8 mouse cellular contexts compared by ENCODE assay signal in the genomic region with DNA sequence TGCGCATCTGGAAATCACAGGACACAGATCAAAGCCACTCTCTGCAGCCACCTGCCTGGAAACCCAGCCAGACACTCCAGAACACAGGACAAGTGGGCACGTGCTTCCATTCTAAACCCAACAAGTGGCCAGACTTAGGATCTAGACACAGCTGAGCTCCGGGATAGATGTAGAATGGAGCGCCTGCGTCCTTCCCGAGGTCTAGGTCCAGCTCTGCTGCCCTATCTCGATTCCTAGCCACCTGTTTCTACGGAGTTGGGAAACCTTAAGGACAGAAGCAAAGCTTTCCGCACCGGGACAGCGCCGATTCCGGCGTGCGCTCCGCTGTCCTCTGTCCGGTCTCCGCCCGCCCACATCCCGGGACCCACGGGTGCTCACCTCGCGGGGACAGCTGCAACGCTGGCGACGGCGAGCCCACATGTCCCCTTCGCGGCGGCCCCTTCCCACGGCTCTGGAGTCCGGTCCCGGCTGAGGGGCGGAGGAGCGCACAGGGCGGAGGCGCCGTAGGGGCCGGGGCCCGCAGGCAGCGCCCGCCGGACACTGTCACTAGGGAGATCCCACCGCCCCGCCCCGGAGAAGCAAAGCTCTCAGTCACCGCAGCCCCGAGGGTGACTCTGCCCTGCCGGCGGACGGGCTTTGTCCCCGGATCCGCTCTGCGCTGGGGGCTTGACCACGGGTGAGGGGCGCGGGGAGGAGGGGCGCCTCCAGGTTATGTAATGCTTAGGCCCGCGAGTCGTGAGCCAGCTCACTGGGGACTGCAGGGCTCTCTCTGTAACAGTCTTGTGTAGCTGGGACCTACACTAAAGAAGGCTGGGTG. TPM values are rescaled to one million over a fixed set of nuclear protein-coding genes. Genes with fewer than 3 reads are reported as not detected.
A peak's percentile ranks its signal among the peaks of the same experiment; 100 is the strongest.
DNase-seq lines count a peak whose midpoint lies in the region; ATAC-seq and TF ChIP-seq lines count a peak whose summit lies in the region.

TSS of gene Slc16a12 (minus strand) at position 602 of the 817 bp plus-strand sequence.

- intact Hi-C loops in heart, adult 2 months (cut with DNase I) = no loop called here

- no peaks in the 10 kb centered on the region for H3K36me3 ChIP-seq in heart, adult 2 months (ENCODE audit: control insufficient read depth, insufficient read depth, low read length)
- H3K36me3 ChIP-seq in kidney, adult 2 months (ENCODE audit: control insufficient read depth, insufficient read depth, low read length) = no peaks in the 10 kb centered on the region
- H3K36me3 ChIP-seq in liver, postnatal 0 days (replicated peaks; ENCODE audit: insufficient read depth, low read length) = no peaks in the 10 kb centered on the region
- H3K36me3 ChIP-seq in neural tube, embryonic 14.5 days (ENCODE audit: control insufficient read depth, insufficient read depth, low read length) = no peaks in the 10 kb centered on the region

- H3K27me3 ChIP-seq in heart, adult 2 months (ENCODE audit: control insufficient read depth, insufficient read depth, low read length) = peaks cover 5% of the 10 kb centered on the region
- H3K27me3 ChIP-seq in kidney, adult 2 months (replicated peaks; ENCODE audit: control insufficient read depth, insufficient read depth, low read length) = no peaks in the 10 kb centered on the region
- H3K27me3 ChIP-seq in liver, postnatal 0 days (ENCODE audit: insufficient read depth, low read length) = no peaks in the 10 kb centered on the region
- H3K27me3 ChIP-seq in neural tube, embryonic 14.5 days (ENCODE audit: control insufficient read depth, insufficient read depth, low read length) = peaks cover 7% of the 10 kb centered on the region

- no peak for TF ChIP-seq POLR2A in heart, adult 2 months (IDR thresholded peaks at IDR 0.05; ENCODE audit: insufficient read depth, low read depth, low read length)
- TF ChIP-seq POLR2A in kidney, adult 2 months (IDR thresholded peaks at IDR 0.05; ENCODE audit: low read depth, low read length) = no peak

- no peaks in the 10 kb centered on the region; the same call in 1 of the 2 replicates for H3K4me1 ChIP-seq in heart, adult 2 months (ENCODE audit: control insufficient read depth, insufficient read depth, low read length)
- H3K4me1 ChIP-seq in kidney, adult 2 months (ENCODE audit: control insufficient read depth, insufficient read depth, low read length) = peaks cover 6% of the 10 kb centered on the region; the same call in 1 of the 2 replicates
- no peaks in the 10 kb centered on the region for H3K4me1 ChIP-seq in liver, postnatal 0 days (ENCODE audit: insufficient read depth)
- 0 out of 2 replicates have a peak, but pooled peaks cover 4% of the 10 kb centered on the region for H3K4me1 ChIP-seq in neural tube, embryonic 14.5 days (ENCODE audit: control insufficient read depth, insufficient read depth, low read length)

- no peaks in the 10 kb centered on the region for H3K79me2 ChIP-seq in heart, adult 2 months (replicated peaks; ENCODE audit: control insufficient read depth, insufficient read depth, low read length)

- peak within 1 kb of the TSS; percentile 64 for H3K27ac ChIP-seq in heart, adult 2 months
- H3K27ac ChIP-seq in kidney, adult 2 months (ENCODE audit: insufficient read depth, low read depth, low read length) = peak within 1 kb of the TSS; percentile 85
- H3K27ac ChIP-seq in liver, postnatal 0 days (ENCODE audit: low read depth) = peak within 1 kb of the TSS; percentile 93
- H3K27ac ChIP-seq in neural tube, embryonic 14.5 days (ENCODE audit: low read depth, low read length) = no peak within 1 kb of the TSS

- peak within 1 kb of the TSS; percentile 85 for H3K9ac ChIP-seq in heart, adult 2 months (ENCODE audit: low read depth, low read length)
- peak within 1 kb of the TSS; percentile 70 for H3K9ac ChIP-seq in liver, postnatal 0 days (replicated peaks)
- peak within 1 kb of the TSS; percentile 49 for H3K9ac ChIP-seq in neural tube, embryonic 14.5 days (replicated peaks; ENCODE audit: low read depth, low read length)

- no peak for TF ChIP-seq CTCF in heart, adult 2 months (IDR thresholded peaks at IDR 0.05)
- no peak for TF ChIP-seq CTCF in kidney, adult 2 months (conservative IDR thresholded peaks at IDR 0.05; ENCODE audit: insufficient read depth, insufficient read length, low read depth, low read length)
- no peak for TF ChIP-seq CTCF in liver, postnatal 0 days (IDR thresholded peaks at IDR 0.05; ENCODE audit: low read depth)

- 2% methylated on average over 61 of the region's 61 CpGs for WGBS in heart, adult 2 months
- WGBS in kidney, adult 2 months = 1% methylated on average over 61 of the region's 61 CpGs
- WGBS in liver, postnatal 0 days (ENCODE audit: insufficient replicate concordance) = 2% methylated on average over 32 of the region's 61 CpGs
- WGBS in neural tube, embryonic 14.5 days = 1% methylated on average over 53 of the region's 61 CpGs

- peak within 1 kb of the TSS; percentile 78 for H3K4me2 ChIP-seq in liver, postnatal 0 days (ENCODE audit: low read depth, low read length)
- peak within 1 kb of the TSS; percentile 100 for H3K4me2 ChIP-seq in neural tube, embryonic 14.5 days (ENCODE audit: low read depth, low read length)

- TF ChIP-seq EP300 in heart, adult 2 months (IDR thresholded peaks at IDR 0.05; ENCODE audit: insufficient read depth, low read depth, low read length) = 0 out of 2 replicates have a peak, but pooled peaks have one; percentile 13
- TF ChIP-seq EP300 in liver, postnatal 0 days (IDR thresholded peaks at IDR 0.05; ENCODE audit: low read depth) = no peak

- DNase-seq in layer of hippocampus, postnatal 36 days = peak; percentile 2 to 4
- no peak for DNase-seq in layer of hippocampus, postnatal 14 days (ENCODE audit: low spot score in 2 of 2)
- peak; percentile 55 for DNase-seq in embryo, embryonic 10.5 days (ENCODE audit: low spot score)
- DNase-seq in heart, adult 2 months = peak; percentile 47 to 56
- peak; percentile 71 for DNase-seq in kidney, adult 2 months
- DNase-seq in liver, postnatal 0 days = peak; percentile 61
- no peak for DNase-seq in spleen, adult 12 weeks (ENCODE audit: low spot score)

- H3K9me3 ChIP-seq in liver, postnatal 0 days (ENCODE audit: low read length) = no peaks in the 10 kb centered on the region
- H3K9me3 ChIP-seq in neural tube, embryonic 14.5 days (ENCODE audit: control insufficient read depth, low read length) = no peaks in the 10 kb centered on the region

- H3K4me3 ChIP-seq in heart, adult 2 months = peak within 1 kb of the TSS; percentile 63
- peak within 1 kb of the TSS; percentile 61 for H3K4me3 ChIP-seq in kidney, adult 2 months (ENCODE audit: insufficient read depth, low read depth, low read length)
- peak within 1 kb of the TSS; percentile 58 for H3K4me3 ChIP-seq in liver, postnatal 0 days (ENCODE audit: low read depth, low read length)
- H3K4me3 ChIP-seq in neural tube, embryonic 14.5 days (ENCODE audit: low read depth, low read length) = peak within 1 kb of the TSS; percentile 59

- ATAC-seq in liver, postnatal 0 days = peak; percentile 70
- ATAC-seq in neural tube, embryonic 14.5 days (ENCODE audit: low read depth) = peak; percentile 87

RNA-seq across cellular contexts. Expression of gene Slc16a12, which starts in this region (rescaled TPM):
- 1 to 10 TPM in 1 of 2 experiments, under 1 TPM in 1; 0.97 to 1.4 TPM for total RNA-seq in layer of hippocampus, postnatal 36 days (2021)
- total RNA-seq in layer of hippocampus, postnatal 14 days (2021) = 1 to 10 TPM; 2.5 to 2.8 TPM
- total RNA-seq in heart, adult 2 months (2021) = 1 to 10 TPM; 2.0 to 2.7 TPM
- polyA plus RNA-seq in heart, adult 2 months (2012; rRNA removed) = 1.7 and 3.3 TPM in 2 replicates
- polyA plus RNA-seq in kidney, adult 2 months (2012; rRNA removed) = 59.6 and 61.4 TPM in 2 replicates
- 17.1 and 22.6 TPM in 2 replicates for polyA plus RNA-seq in liver, postnatal 0 days (2015; fragmentation: Nextera tagmentation; extraction: Ambion mirVana)
- 0.88 and 2.8 TPM in 2 replicates for polyA plus RNA-seq in neural tube, embryonic 14.5 days (2014; fragmentation: Nextera tagmentation; extraction: Ambion mirVana)

Comparison
In these comparisons a context has a peak if more than half of its experiments do, and no peak if none do; other contexts are left out.
1. DNase-seq: peak in layer of hippocampus, postnatal 36 days (2 of 2), embryo, embryonic 10.5 days (single experiment), heart, adult 2 months (2 of 2), kidney, adult 2 months (single experiment) and liver, postnatal 0 days (single experiment); none in layer of hippocampus, postnatal 14 days (0 of 2) and spleen, adult 12 weeks (single experiment).
2. Peak in every context shown above with its lines, with median percentiles within 50 percentile points of each other: H3K4me3 ChIP-seq and H3K9ac ChIP-seq.